Mouse (Mus musculus) T-helper 1 cell (primary cell): ENCODE data around the gene Plcb1.

ENCODE experiments used
- in situ Hi-C: fragments of 300-600 bp; cut with MboI, MseI; formaldehyde crosslinking; loops from one replicate; pipeline ENCODE4 v1.15.1; 2025; ENCODE audit warnings: high pct_unique_total_duplicates

Plcb1 gene

GRCm38 (mm10) chr2:134785970-134786855 lies at the start of gene Plcb1:
Plcb1 (plus strand) TSS chr2:134786067.
- in situ Hi-C loops = no loop called here

GRCm38 (mm10) chr2:134755537-134755936 lies 30.3 kb upstream of the Plcb1 start:
- in situ Hi-C loops = no loop called here

- in situ Hi-C loops = no loop called here
These were observed 29.8 kb upstream of the Plcb1 start for GRCm38 (mm10) chr2:134756086-134756485.

GRCm38 (mm10) chr2:134761029-134761428 lies 24.8 kb upstream of the Plcb1 start:
- in situ Hi-C loops = no loop called here

GRCm38 (mm10) chr2:134763406-134763990 lies 22.4 kb upstream of the Plcb1 start:
- in situ Hi-C loops = no loop called here

- in situ Hi-C loops = no loop called here
These were observed 21.4 kb upstream of the Plcb1 start for GRCm38 (mm10) chr2:134764506-134764905.

- in situ Hi-C loops = no loop called here
These were observed 6.0 kb upstream of the Plcb1 start for GRCm38 (mm10) chr2:134779826-134780225.

GRCm38 (mm10) chr2:134780316-134780715 lies 5.6 kb upstream of the Plcb1 start:
- in situ Hi-C loops = no loop called here

- in situ Hi-C loops = no loop called here
These were observed 986 bp downstream of the Plcb1 start for GRCm38 (mm10) chr2:134786856-134787250.

GRCm38 (mm10) chr2:134787336-134788095 lies 1.6 kb downstream of the Plcb1 start:
- in situ Hi-C loops = no loop called here

- in situ Hi-C loops = no loop called here
These were observed 7.1 kb downstream of the Plcb1 start for GRCm38 (mm10) chr2:134792926-134793325.

GRCm38 (mm10) chr2:134800226-134800625 lies 14.4 kb downstream of the Plcb1 start:
- in situ Hi-C loops = no loop called here

GRCm38 (mm10) chr2:134816383-134816782 lies 30.5 kb downstream of the Plcb1 start:
- in situ Hi-C loops = no loop called here

GRCm38 (mm10) chr2:134817058-134817840 lies 31.4 kb downstream of the Plcb1 start:
- in situ Hi-C loops = no loop called here

- in situ Hi-C loops = no loop called here
These were observed 35.3 kb downstream of the Plcb1 start for GRCm38 (mm10) chr2:134821176-134821575.

GRCm38 (mm10) chr2:134825645-134826044 lies 39.8 kb downstream of the Plcb1 start:
- in situ Hi-C loops = no loop called here

- in situ Hi-C loops = no loop called here
These were observed 40.5 kb downstream of the Plcb1 start for GRCm38 (mm10) chr2:134826111-134827005.

GRCm38 (mm10) chr2:134827778-134828487 lies 42.1 kb downstream of the Plcb1 start:
- in situ Hi-C loops = no loop called here

- in situ Hi-C loops = no loop called here
These were observed 46.0 kb downstream of the Plcb1 start for GRCm38 (mm10) chr2:134831861-134832260.

- in situ Hi-C loops = no loop called here
These were observed 50.2 kb downstream of the Plcb1 start for GRCm38 (mm10) chr2:134836097-134836496.
